Comparison of ENCODE assay signal across 10 mouse cellular contexts in genomic region chr2:40332294-40332874, GRCm38 (mm10).
DNase-seq lines count a peak whose midpoint lies in the region; ATAC-seq lines count a peak whose summit lies in the region.
"Had no signal": no experiment of that assay in that cellular context is flagged by ENCODE, and none has a peak within 500 bp of the region (broad histone marks: within the 10 kb centered on the region; RNA-seq: fewer than 3 reads in every experiment).

No protein-coding gene starts in this region.

- H3K9me3 ChIP-seq in forebrain, embryonic 10.5 days = peaks cover 3% of the 10 kb centered on the region; the same call in 1 of the 2 replicates
- H3K9me3 ChIP-seq in hindbrain, embryonic 16.5 days (ENCODE audit: control insufficient read depth, low read length) = no peaks in the 10 kb centered on the region
- H3K9me3 ChIP-seq in neural tube, embryonic 14.5 days (ENCODE audit: control insufficient read depth, low read length) = no peaks in the 10 kb centered on the region
- H3K9me3 ChIP-seq: liver, embryonic 13.5 days had no signal

- intact Hi-C loops in gastrocnemius, postnatal 14 days (cut with DNase I; ENCODE audit: low total_unique reads) = no loop called here

- no peak overlapping the region for H3K9ac ChIP-seq in hindbrain, embryonic 16.5 days (ENCODE audit: low read depth, low read length)
- H3K9ac ChIP-seq in neural tube, embryonic 14.5 days (replicated peaks; ENCODE audit: low read depth, low read length) = no peak overlapping the region
- H3K9ac ChIP-seq: liver, embryonic 13.5 days had no signal

- ATAC-seq in hindbrain, embryonic 16.5 days = peak; percentile 87
- ATAC-seq in neural tube, embryonic 14.5 days (ENCODE audit: low read depth) = peak; percentile 89

- H3K36me3 ChIP-seq in forebrain, embryonic 10.5 days (replicated peaks) = no peaks in the 10 kb centered on the region
- no peaks in the 10 kb centered on the region for H3K36me3 ChIP-seq in hindbrain, embryonic 16.5 days (ENCODE audit: control insufficient read depth, insufficient read depth, low read length)
- H3K36me3 ChIP-seq in neural tube, embryonic 14.5 days (ENCODE audit: control insufficient read depth, insufficient read depth, low read length) = no peaks in the 10 kb centered on the region
- H3K36me3 ChIP-seq: liver, embryonic 13.5 days had no signal

- H3K27ac ChIP-seq in forebrain, embryonic 10.5 days = peak overlapping the region; percentile 58
- H3K27ac ChIP-seq in hindbrain, embryonic 16.5 days (ENCODE audit: low read depth, low read length) = peak overlapping the region; percentile 44; the same call in 1 of the 2 replicates
- no peak overlapping the region; the same call in 1 of the 2 replicates for H3K27ac ChIP-seq in neural tube, embryonic 14.5 days (ENCODE audit: low read depth, low read length)
- H3K27ac ChIP-seq: liver, embryonic 13.5 days had no signal

- peak; percentile 12 for DNase-seq in layer of hippocampus, adult 9-11 months
- DNase-seq in layer of hippocampus, postnatal 25 days (ENCODE audit: extremely low spot score in 1 of 2, low spot score in 1 of 2) = no peak
- DNase-seq in forebrain, embryonic 10.5 days (ENCODE audit: extremely low spot score, low spot score) = no peak
- no peak for DNase-seq in gastrocnemius, postnatal 14 days
- DNase-seq in lung, postnatal 4 days = no peak
- DNase-seq: adrenal gland, postnatal 14 days; heart, adult 18-20 months; liver, embryonic 13.5 days had no signal

- peaks cover 10% of the 10 kb centered on the region for H3K4me1 ChIP-seq in forebrain, embryonic 10.5 days
- no peaks in the 10 kb centered on the region for H3K4me1 ChIP-seq in hindbrain, embryonic 16.5 days (ENCODE audit: control insufficient read depth, insufficient read depth, low read depth, low read length)
- H3K4me1 ChIP-seq in neural tube, embryonic 14.5 days (ENCODE audit: control insufficient read depth, insufficient read depth, low read length) = peaks cover 4% of the 10 kb centered on the region; the same call in 1 of the 2 replicates
- H3K4me1 ChIP-seq: liver, embryonic 13.5 days had no signal

- no peak overlapping the region for H3K4me2 ChIP-seq in hindbrain, embryonic 16.5 days (ENCODE audit: low read length)
- no peak overlapping the region for H3K4me2 ChIP-seq in neural tube, embryonic 14.5 days (ENCODE audit: low read depth, low read length)
- H3K4me2 ChIP-seq: liver, embryonic 13.5 days had no signal

- no peaks in the 10 kb centered on the region for H3K27me3 ChIP-seq in forebrain, embryonic 10.5 days (ENCODE audit: poor library complexity, severe bottlenecking)
- no peaks in the 10 kb centered on the region for H3K27me3 ChIP-seq in hindbrain, embryonic 16.5 days (replicated peaks; ENCODE audit: control insufficient read depth, insufficient read depth, low read length)
- no peaks in the 10 kb centered on the region for H3K27me3 ChIP-seq in neural tube, embryonic 14.5 days (ENCODE audit: control insufficient read depth, insufficient read depth, low read length)
- H3K27me3 ChIP-seq: liver, embryonic 13.5 days had no signal

- no peak overlapping the region for H3K4me3 ChIP-seq in forebrain, embryonic 10.5 days
- no peak overlapping the region for H3K4me3 ChIP-seq in hindbrain, embryonic 16.5 days (ENCODE audit: low read length)
- H3K4me3 ChIP-seq in neural tube, embryonic 14.5 days (ENCODE audit: low read depth, low read length) = no peak overlapping the region
- H3K4me3 ChIP-seq: liver, embryonic 13.5 days had no signal
